Mouse (Mus musculus) lung, postnatal 0 days (tissue): ENCODE measurements around the gene Traf5. TPM values are rescaled to one million over a fixed set of nuclear protein-coding genes. Genes with fewer than 3 reads are reported as not detected.

Experiments used
- ATAC-seq: fragments of 200-750 bp; cut with Nextera tagmentation; 2 replicates; pipeline ENCODE4 v1.8.0; 2017; ENCODE audit warnings: moderate library complexity
- DNase-seq: peaks from one replicate; pipeline ENCODE4 v3.0.0-alpha.2; 2016; ENCODE audit warnings: low spot score
- H3K27ac ChIP-seq: fragments of 300-500 bp; sonication (generic); 2 replicates; pipeline ENCODE4 v1.5.1; 2014; ENCODE audit warnings: antibody characterized with exemption, mild to moderate bottlenecking, low read length, mixed read lengths
- H3K27me3 ChIP-seq: fragments of 300-500 bp; sonication (generic); replicated peaks from 2 replicates; pipeline ENCODE4 v1.6.1; 2014; ENCODE audit warnings: low read length, mixed read lengths; ENCODE audit not compliant: insufficient read depth
- H3K36me3 ChIP-seq: fragments of 300-500 bp; sonication (generic); 2 replicates; pipeline ENCODE4 v1.6.1; 2014; ENCODE audit warnings: low read length, mixed read lengths; ENCODE audit not compliant: insufficient read depth
- H3K4me1 ChIP-seq: fragments of 300-500 bp; sonication (generic); 2 replicates; pipeline ENCODE4 v1.6.1; 2014; ENCODE audit warnings: antibody characterized with exemption, low read depth, low read length, mixed read lengths; ENCODE audit not compliant: insufficient read depth
- H3K4me2 ChIP-seq: fragments of 300-500 bp; sonication (generic); replicated peaks from 2 replicates; pipeline ENCODE4 v1.6.1; 2014; ENCODE audit warnings: low read depth, mild to moderate bottlenecking, low read length, moderate library complexity, mixed read lengths
- H3K4me3 ChIP-seq: fragments of 300-500 bp; sonication (generic); 2 replicates; pipeline ENCODE4 v1.5.1; 2014; ENCODE audit warnings: low read depth, low read length
- H3K9ac ChIP-seq: fragments of 300-500 bp; sonication (generic); replicated peaks from 2 replicates; pipeline ENCODE4 v1.6.1; 2014; ENCODE audit warnings: low read depth, mild to moderate bottlenecking
- H3K9me3 ChIP-seq: fragments of 300-500 bp; sonication (generic); 2 replicates; pipeline ENCODE4 v1.6.1; 2016; ENCODE audit warnings: low read length, mixed read lengths
- CTCF ChIP-seq: IDR thresholded peaks from 2 replicates; pipeline ENCODE4 v1.5.1; 2016; ENCODE audit warnings: antibody characterized with exemption, mild to moderate bottlenecking
- EP300 ChIP-seq: IDR thresholded peaks from 2 replicates; pipeline ENCODE4 v1.6.1; 2016; ENCODE audit warnings: antibody characterized with exemption, mild to moderate bottlenecking, control low read depth
- WGBS: fragments of 180-500 bp; shearing (Covaris S2); extraction: QIAGEN DNeasy Blood & Tissue Kit; methylation state at CpG from one replicate; pipeline ENCODE4 v1.1.7; 2014; 5-methylcytosine and 5-hydroxymethylcytosine counted together
- polyA plus RNA-seq: library from polyadenylated mRNA; unstranded; fragments of >200 nt; fragmentation: Nextera tagmentation; extraction: Ambion mirVana; gene quantifications from 2 replicates; pipeline ENCODE4 v1.2.1, GENCODE M21; 2015

Traf5 gene
- polyA plus RNA-seq, 1 experiment from 2014 or later, result 27.1 TPM

GRCm38 (mm10) chr1:191974509-191975405 lies 117.6 kb downstream of the Traf5 start:
- H3K27ac ChIP-seq, result no peak overlapping the region
- H3K9ac ChIP-seq, result no peak overlapping the region
- no peaks in the 10 kb centered on the region for H3K4me1 ChIP-seq
- no peaks in the 10 kb centered on the region for H3K27me3 ChIP-seq
- TF ChIP-seq EP300, result no peak
- no peak for TF ChIP-seq CTCF
- WGBS, result 62% methylated on average over 13 of the region's 13 CpGs
- DNase-seq, result no peak
- no peaks in the 10 kb centered on the region for H3K9me3 ChIP-seq
- no peak for ATAC-seq
- H3K4me2 ChIP-seq, result no peak overlapping the region
- H3K4me3 ChIP-seq, result no peak overlapping the region
- no peaks in the 10 kb centered on the region for H3K36me3 ChIP-seq

GRCm38 (mm10) chr1:191969939-191970338 lies 122.4 kb downstream of the Traf5 start:
- TF ChIP-seq EP300 (no peak), CTCF (no peak)
- Histone ChIP-seq H3K9ac (no peak overlapping the region), H3K4me1 (no peaks in the 10 kb centered on the region), H3K4me2 (no peak overlapping the region), H3K27ac (no peak overlapping the region), H3K27me3 (no peaks in the 10 kb centered on the region), H3K9me3 (no peaks in the 10 kb centered on the region), H3K36me3 (no peaks in the 10 kb centered on the region), H3K4me3 (no peak overlapping the region)
- no peak for DNase-seq
- 57% methylated on average over 5 of the region's 5 CpGs for WGBS
- no peak for ATAC-seq

- TF ChIP-seq EP300 (no peak), CTCF (peak; percentile 93)
- ATAC-seq, result peak; percentile 66
- no peaks in the 10 kb centered on the region for H3K9me3 ChIP-seq
- H3K27me3 ChIP-seq, result no peaks in the 10 kb centered on the region
- no peaks in the 10 kb centered on the region for H3K36me3 ChIP-seq
- H3K4me3 ChIP-seq, result no peak overlapping the region
- no peak overlapping the region for H3K9ac ChIP-seq
- no peak overlapping the region for H3K4me2 ChIP-seq
- WGBS, result 15% methylated on average over 13 of the region's 13 CpGs
- peak; percentile 88 for DNase-seq
- H3K27ac ChIP-seq, result no peak overlapping the region
- no peaks in the 10 kb centered on the region for H3K4me1 ChIP-seq
Measured at GRCm38 (mm10) chr1:191964773-191965481, 127.4 kb downstream of the Traf5 start.

- peak; percentile 90 for ATAC-seq
- Histone ChIP-seq H3K4me3 (no peak overlapping the region), H3K9ac (no peak overlapping the region), H3K36me3 (no peaks in the 10 kb centered on the region), H3K9me3 (no peaks in the 10 kb centered on the region), H3K27me3 (no peaks in the 10 kb centered on the region), H3K4me1 (no peaks in the 10 kb centered on the region), H3K4me2 (no peak overlapping the region), H3K27ac (no peak overlapping the region)
- 21% methylated on average over 8 of the region's 8 CpGs for WGBS
- DNase-seq, result peak; percentile 91
- TF ChIP-seq EP300, result no peak
- TF ChIP-seq CTCF, result peak; percentile 95
Measured at GRCm38 (mm10) chr1:191963948-191964772, 128.2 kb downstream of the Traf5 start.

- 68% methylated on average over 3 of the region's 3 CpGs for WGBS
Measured at GRCm38 (mm10) chr1:191963413-191963812, 128.9 kb downstream of the Traf5 start.

More at GRCm38 (mm10) chr1:191963413-191963812, 128.9 kb downstream of the Traf5 start:
- ATAC-seq (no peak), DNase-seq (no peak)
- TF ChIP-seq CTCF (no peak), EP300 (no peak)
- Histone ChIP-seq H3K4me2 (no peak overlapping the region), H3K4me1 (no peaks in the 10 kb centered on the region), H3K9me3 (no peaks in the 10 kb centered on the region), H3K27me3 (no peaks in the 10 kb centered on the region), H3K9ac (no peak overlapping the region), H3K27ac (no peak overlapping the region), H3K4me3 (no peak overlapping the region), H3K36me3 (no peaks in the 10 kb centered on the region)
